Comparison of ENCODE assay signal across 19 mouse cellular contexts in the genomic region with DNA sequence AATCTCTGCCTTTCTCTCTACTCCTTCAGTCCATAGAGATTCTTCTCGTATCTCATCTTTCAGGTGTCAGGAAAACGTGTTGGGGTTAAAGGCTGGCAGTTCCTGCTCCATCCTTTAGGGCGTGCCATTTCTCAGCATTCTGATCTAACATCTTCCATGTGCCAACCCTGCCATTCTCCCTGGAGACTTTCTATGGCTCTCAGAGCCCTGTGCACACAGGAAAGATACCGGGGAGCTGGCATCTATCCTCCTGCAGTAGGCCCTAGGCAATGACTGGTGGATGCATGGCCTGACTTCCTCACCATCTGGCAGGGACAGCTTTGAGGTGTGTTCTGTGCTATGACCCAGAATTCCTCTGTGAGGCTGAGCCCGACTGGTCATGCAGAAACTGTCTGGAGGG. TPM values are rescaled to one million over a fixed set of nuclear protein-coding genes. Genes with fewer than 3 reads are reported as not detected.
DNase-seq lines count a peak whose midpoint lies in the region; ATAC-seq and TF ChIP-seq lines count a peak whose summit lies in the region.
"Had no signal": no experiment of that assay in that cellular context is flagged by ENCODE, and none has a peak within 500 bp of the region (broad histone marks: within the 10 kb centered on the region; RNA-seq: fewer than 3 reads in every experiment).

No protein-coding gene starts in this region.

- no peak for ATAC-seq in lung, postnatal 0 days

- peak; percentile 29 for DNase-seq in adrenal gland, postnatal 14 days
- DNase-seq in adrenal gland, adult 2 months, result no peak
- peak; percentile 30 for DNase-seq in kidney, adult 2 months
- no peak for DNase-seq in kidney, adult 11 months
- DNase-seq in lung, postnatal 0 days (ENCODE audit: low spot score), result no peak
- no peak for DNase-seq in lung, postnatal 14 days
- no peak for DNase-seq in heart, adult 11 months
- no peak for DNase-seq in urinary bladder, postnatal 36 days (ENCODE audit: low spot score in 2 of 2)
- DNase-seq: adrenal gland, postnatal 25 days; heart, adult 2 months; lung, adult 2 months had no signal

- H3K4me1 ChIP-seq in kidney, adult 2 months (ENCODE audit: control insufficient read depth, insufficient read depth, low read length), result no peaks in the 10 kb centered on the region
- H3K4me1 ChIP-seq in lung, postnatal 0 days (ENCODE audit: insufficient read depth, low read depth, low read length), result no peaks in the 10 kb centered on the region

- no peaks in the 10 kb centered on the region for H3K9me3 ChIP-seq in lung, postnatal 0 days (ENCODE audit: low read length)
- H3K9me3 ChIP-seq: embryonic facial prominence, embryonic 13.5 days; forebrain, embryonic 10.5 days; limb, embryonic 12.5 days had no signal

- H3K36me3 ChIP-seq in kidney, adult 2 months (ENCODE audit: control insufficient read depth, insufficient read depth, low read length), result no peaks in the 10 kb centered on the region
- no peaks in the 10 kb centered on the region for H3K36me3 ChIP-seq in lung, postnatal 0 days (ENCODE audit: insufficient read depth, low read length)
- H3K36me3 ChIP-seq: embryonic facial prominence, embryonic 13.5 days; forebrain, embryonic 10.5 days; limb, embryonic 12.5 days had no signal

- H3K9ac ChIP-seq in lung, postnatal 0 days (replicated peaks; ENCODE audit: low read depth), result no peak overlapping the region
- H3K9ac ChIP-seq: embryonic facial prominence, embryonic 13.5 days; hindbrain, embryonic 14.5 days; limb, embryonic 12.5 days had no signal

- TF ChIP-seq POLR2A in kidney, adult 2 months (IDR thresholded peaks at IDR 0.05; ENCODE audit: low read depth, low read length), result no peak

- H3K27ac ChIP-seq in kidney, adult 2 months (ENCODE audit: insufficient read depth, low read depth, low read length), result no peak overlapping the region
- H3K27ac ChIP-seq in lung, postnatal 0 days (ENCODE audit: low read length), result no peak overlapping the region
- H3K27ac ChIP-seq: embryonic facial prominence, embryonic 13.5 days; heart, adult 2 months; hindbrain, embryonic 14.5 days had no signal

- no peaks in the 10 kb centered on the region for H3K27me3 ChIP-seq in kidney, adult 2 months (replicated peaks; ENCODE audit: control insufficient read depth, insufficient read depth, low read length)
- H3K27me3 ChIP-seq in lung, postnatal 0 days (replicated peaks; ENCODE audit: insufficient read depth, low read length), result no peaks in the 10 kb centered on the region
- H3K27me3 ChIP-seq: embryonic facial prominence, embryonic 13.5 days; limb, embryonic 12.5 days had no signal

- TF ChIP-seq CTCF in kidney, adult 2 months (conservative IDR thresholded peaks at IDR 0.05; ENCODE audit: insufficient read depth, insufficient read length, low read depth, low read length), result peak; percentile 60
- TF ChIP-seq CTCF in lung, postnatal 0 days (IDR thresholded peaks at IDR 0.05), result peak; percentile 28; the same call in 1 of the 2 replicates

- no peak overlapping the region for H3K4me3 ChIP-seq in kidney, adult 2 months (ENCODE audit: insufficient read depth, low read depth, low read length)
- no peak overlapping the region for H3K4me3 ChIP-seq in lung, postnatal 0 days (ENCODE audit: low read depth, low read length)
- H3K4me3 ChIP-seq: embryonic facial prominence, embryonic 13.5 days; forebrain, embryonic 10.5 days; heart, adult 2 months; limb, embryonic 12.5 days had no signal

- WGBS in kidney, adult 2 months, result 40% methylated on average over 5 of the region's 5 CpGs
- WGBS in lung, postnatal 0 days, result 64% methylated on average over 5 of the region's 5 CpGs

- H3K4me2 ChIP-seq in lung, postnatal 0 days (replicated peaks; ENCODE audit: low read depth, low read length), result no peak overlapping the region
- H3K4me2 ChIP-seq: embryonic facial prominence, embryonic 13.5 days; hindbrain, embryonic 14.5 days; limb, embryonic 12.5 days had no signal

- TF ChIP-seq EP300 in lung, postnatal 0 days (IDR thresholded peaks at IDR 0.05), result no peak

RNA-seq across cellular contexts. Expression of a gene that starts 28.4 kb away (rescaled TPM):
- not detected in 2 replicates for total RNA-seq in adrenal gland, postnatal 14 days (2021)
- not detected for total RNA-seq in adrenal gland, adult 2 months (2021)
- polyA plus RNA-seq in adrenal gland, adult 2 months (2012; rRNA removed), result 0.06 and 0.08 TPM in 2 replicates
- polyA plus RNA-seq in kidney, adult 2 months (2012; rRNA removed), result 0.05 TPM in 1 of 2 replicates, not detected in the other
- polyA plus RNA-seq in lung, postnatal 0 days (2015; fragmentation: Nextera tagmentation; extraction: Ambion mirVana), result 0.08 and 0.14 TPM in 2 replicates
- total RNA-seq: adrenal gland, postnatal 25 days; heart, adult 2 months; layer of hippocampus, postnatal 14 days; megakaryocyte-erythroid progenitor cell, adult 5-6 weeks had no signal
- polyA plus RNA-seq: embryonic facial prominence, embryonic 13.5 days; heart, adult 2 months; heart, postnatal 0 days; hindbrain, embryonic 14.5 days; limb, embryonic 12.5 days; lung, adult 2 months; thymus, postnatal 0 days had no signal

RNA-seq across cellular contexts. Expression of a gene that starts 53.1 kb away (rescaled TPM):
- total RNA-seq in adrenal gland, postnatal 14 days (2021), result 261 and 291 TPM in 2 replicates
- total RNA-seq in adrenal gland, adult 2 months (2021), result 100 to 1,000 TPM; 274 to 379 TPM
- 746 and 999 TPM in 2 replicates for polyA plus RNA-seq in adrenal gland, adult 2 months (2012; rRNA removed)
- polyA plus RNA-seq in kidney, adult 2 months (2012; rRNA removed), result 447 and 474 TPM in 2 replicates
- 790 and 798 TPM in 2 replicates for polyA plus RNA-seq in lung, postnatal 0 days (2015; fragmentation: Nextera tagmentation; extraction: Ambion mirVana)

RNA-seq across cellular contexts. Expression of a gene that starts 53.8 kb away (rescaled TPM):
- 27.9 and 31.3 TPM in 2 replicates for total RNA-seq in adrenal gland, postnatal 14 days (2021)
- total RNA-seq in adrenal gland, adult 2 months (2021), result 10 to 100 TPM; 22.7 to 26.7 TPM
- 5.3 and 5.4 TPM in 2 replicates for polyA plus RNA-seq in adrenal gland, adult 2 months (2012; rRNA removed)
- polyA plus RNA-seq in kidney, adult 2 months (2012; rRNA removed), result 8.9 and 10.0 TPM in 2 replicates
- polyA plus RNA-seq in lung, postnatal 0 days (2015; fragmentation: Nextera tagmentation; extraction: Ambion mirVana), result 20.7 and 22.0 TPM in 2 replicates

RNA-seq across cellular contexts. Expression of a gene that starts 58.3 kb away (rescaled TPM):
- total RNA-seq in adrenal gland, postnatal 14 days (2021), result 17.0 and 20.1 TPM in 2 replicates
- 10 to 100 TPM; 22.9 to 27.3 TPM for total RNA-seq in adrenal gland, adult 2 months (2021)
- polyA plus RNA-seq in adrenal gland, adult 2 months (2012; rRNA removed), result 13.4 and 14.1 TPM in 2 replicates
- 19.0 and 21.7 TPM in 2 replicates for polyA plus RNA-seq in kidney, adult 2 months (2012; rRNA removed)
- polyA plus RNA-seq in lung, postnatal 0 days (2015; fragmentation: Nextera tagmentation; extraction: Ambion mirVana), result 4.9 and 5.4 TPM in 2 replicates

RNA-seq across cellular contexts. Expression of a gene that starts 58.4 kb away (rescaled TPM):
- 98.8 and 100 TPM in 2 replicates for total RNA-seq in adrenal gland, postnatal 14 days (2021)
- total RNA-seq in adrenal gland, adult 2 months (2021), result 100 to 1,000 TPM in 1 of 2 experiments, 10 to 100 TPM in 1; 97.2 to 102 TPM
- polyA plus RNA-seq in adrenal gland, adult 2 months (2012; rRNA removed), result 76.4 and 77.1 TPM in 2 replicates
- polyA plus RNA-seq in kidney, adult 2 months (2012; rRNA removed), result 111 and 118 TPM in 2 replicates
- polyA plus RNA-seq in lung, postnatal 0 days (2015; fragmentation: Nextera tagmentation; extraction: Ambion mirVana), result 48.4 and 53.4 TPM in 2 replicates

Comparison
In these comparisons a context has a peak if more than half of its experiments do, and no peak if none do; other contexts are left out.
1. DNase-seq: peak in adrenal gland, postnatal 14 days (single experiment) and kidney, adult 2 months (single experiment); none in adrenal gland, adult 2 months (single experiment), kidney, adult 11 months (single experiment), lung, postnatal 0 days (single experiment), lung, postnatal 14 days (single experiment), heart, adult 11 months (single experiment) and urinary bladder, postnatal 36 days (0 of 2).